Mouse (Mus musculus): ENCODE data around the gene Rere. TPM values are rescaled to one million over a fixed set of nuclear protein-coding genes. Genes with fewer than 3 reads are reported as not detected.

The Rere gene
- polyA plus RNA-seq, 1 experiment from 2014 or later, result 28.4 TPM

DNA sequence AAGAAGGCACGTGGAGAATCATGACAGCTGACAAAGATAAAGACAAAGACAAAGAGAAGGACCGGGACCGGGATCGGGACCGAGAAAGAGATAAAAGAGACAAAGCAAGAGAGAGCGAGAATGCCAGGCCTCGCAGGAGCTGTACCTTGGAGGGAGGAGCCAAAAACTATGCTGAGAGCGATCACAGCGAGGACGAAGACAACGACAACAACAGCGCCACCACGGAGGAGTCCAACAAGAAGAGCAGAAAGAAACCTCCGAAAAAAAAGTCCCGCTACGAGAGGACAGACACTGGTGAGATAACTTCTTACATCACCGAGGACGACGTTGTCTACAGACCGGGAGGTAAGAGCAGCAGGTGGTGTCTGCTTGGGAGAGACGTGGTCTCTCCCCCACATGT is 124.9 kb downstream of the Rere start:
- Histone ChIP-seq H3K36me3 (peaks cover 3% of the 10 kb centered on the region; the same call in 1 of the 2 replicates), H3K4me3 (replicated peaks) (no peak overlapping the region), H3K27ac (peak overlapping the region; percentile 27; the same call in 1 of the 2 replicates), H3K9me3 (no peaks in the 10 kb centered on the region), H3K9ac (no peak overlapping the region), H3K27me3 (replicated peaks) (no peaks in the 10 kb centered on the region), H3K4me1 (replicated peaks) (peaks cover 30% of the 10 kb centered on the region), H3K4me2 (replicated peaks) (no peak overlapping the region)
- no peak for ATAC-seq
- 64% methylated on average over 21 of the region's 21 CpGs for WGBS

DNA sequence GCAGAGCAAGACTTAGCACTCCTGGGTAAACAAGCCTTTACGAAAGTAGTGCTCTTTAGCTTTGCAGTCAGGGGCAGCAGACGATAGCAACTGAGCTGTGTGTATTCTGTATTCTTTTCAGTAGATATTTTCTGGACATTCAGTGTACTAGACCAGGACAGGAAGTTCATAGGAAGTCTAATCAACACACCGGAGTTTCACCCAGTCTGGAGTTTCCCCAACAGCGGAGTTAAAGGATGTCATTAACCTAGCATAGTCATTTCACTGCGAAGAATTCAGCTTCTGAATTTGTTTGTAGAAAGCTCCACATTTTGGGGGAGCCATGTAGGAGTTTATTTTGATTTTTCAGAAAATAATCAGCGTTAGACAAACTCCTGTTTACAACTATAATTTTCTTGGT is 125.4 kb downstream of the Rere start:
- Histone ChIP-seq H3K4me1 (replicated peaks) (peaks cover 30% of the 10 kb centered on the region), H3K27ac (peak overlapping the region; percentile 27; the same call in 1 of the 2 replicates), H3K9me3 (no peaks in the 10 kb centered on the region), H3K9ac (no peak overlapping the region), H3K4me3 (replicated peaks) (no peak overlapping the region), H3K4me2 (replicated peaks) (no peak overlapping the region), H3K27me3 (replicated peaks) (no peaks in the 10 kb centered on the region), H3K36me3 (peaks cover 3% of the 10 kb centered on the region; the same call in 1 of the 2 replicates)
- no peak for ATAC-seq
- WGBS, result 79% methylated on average over 6 of the region's 6 CpGs

DNA sequence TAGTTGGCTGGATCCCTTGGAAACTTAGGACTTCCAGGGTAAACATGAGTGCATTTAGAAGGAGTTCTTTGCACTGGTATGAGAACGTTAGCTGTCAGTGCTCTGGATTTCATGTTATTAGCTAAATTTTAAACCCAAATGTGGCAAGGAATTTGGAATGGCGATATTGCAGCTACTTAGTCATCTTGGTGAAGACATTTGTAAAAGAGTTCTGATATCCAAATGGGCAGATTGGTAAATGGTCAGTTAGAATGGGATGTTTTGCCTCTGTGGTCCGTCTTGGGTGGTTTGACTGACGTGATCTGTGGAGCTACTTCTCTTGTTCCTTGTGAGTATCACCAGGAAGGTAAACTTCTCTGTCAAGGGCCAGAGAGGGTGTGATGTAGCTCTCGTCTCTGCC is 132.8 kb downstream of the Rere start:
- Histone ChIP-seq H3K27ac (no peak overlapping the region), H3K27me3 (replicated peaks) (no peaks in the 10 kb centered on the region), H3K9me3 (no peaks in the 10 kb centered on the region), H3K4me2 (replicated peaks) (no peak overlapping the region), H3K4me1 (replicated peaks) (peaks cover 14% of the 10 kb centered on the region), H3K9ac (no peak overlapping the region), H3K4me3 (replicated peaks) (no peak overlapping the region), H3K36me3 (peaks cover 3% of the 10 kb centered on the region; the same call in 1 of the 2 replicates)
- WGBS, result 53% methylated on average over 5 of the region's 5 CpGs
- no peak for ATAC-seq

- H3K4me3 ChIP-seq (replicated peaks), result no peak overlapping the region
- H3K4me2 ChIP-seq (replicated peaks), result no peak overlapping the region
- H3K27me3 ChIP-seq (replicated peaks), result no peaks in the 10 kb centered on the region
- H3K9me3 ChIP-seq, result no peaks in the 10 kb centered on the region
- no peak overlapping the region for H3K9ac ChIP-seq
- WGBS, result 74% methylated on average over 1 of the region's 1 CpGs
- H3K4me1 ChIP-seq (replicated peaks), result peaks cover 14% of the 10 kb centered on the region
- no peak overlapping the region for H3K27ac ChIP-seq
- peak; percentile 58; the same call in 1 of the 2 replicates for ATAC-seq
- peaks cover 3% of the 10 kb centered on the region; the same call in 1 of the 2 replicates for H3K36me3 ChIP-seq
Measured at GRCm38 (mm10) chr4:150414759-150415158, 133.3 kb downstream of the Rere start.

DNA sequence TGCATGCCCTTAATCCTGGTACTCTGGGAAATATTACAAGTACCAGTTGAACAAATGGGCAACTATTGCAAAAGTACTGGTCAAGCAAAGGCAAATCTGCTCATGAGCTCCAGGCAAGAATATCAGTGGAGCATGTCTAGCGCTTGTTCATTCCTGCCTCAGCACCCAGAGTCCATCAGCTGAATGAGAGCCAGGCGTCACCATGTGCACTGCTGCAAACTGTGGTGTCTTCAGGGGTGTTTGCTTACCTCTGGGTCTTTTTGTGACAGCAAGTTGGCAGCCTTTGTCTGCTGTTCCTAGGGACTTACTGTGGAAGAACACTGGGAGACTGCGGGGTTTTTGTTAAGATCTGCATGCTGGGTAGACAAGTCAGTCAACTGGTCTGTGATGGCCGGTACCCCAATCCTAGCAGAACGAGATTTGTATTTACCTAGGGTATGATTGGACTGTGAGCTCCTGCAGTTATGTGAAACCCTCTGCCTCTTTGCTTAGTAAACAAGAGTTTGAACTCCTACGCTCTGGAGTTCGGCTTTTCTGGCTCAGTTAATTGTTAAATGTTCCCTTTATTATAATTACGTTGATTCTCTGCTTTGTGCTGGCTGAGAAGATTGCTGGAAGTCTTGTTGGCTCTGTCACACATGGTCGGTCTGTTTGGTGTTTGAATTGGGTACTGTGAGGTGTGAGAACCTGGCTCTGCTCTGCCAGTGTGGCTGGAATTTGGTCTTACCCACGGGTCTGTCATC is 134.0 kb downstream of the Rere start:
- H3K9ac ChIP-seq, result no peak overlapping the region
- H3K27me3 ChIP-seq (replicated peaks), result no peaks in the 10 kb centered on the region
- 64% methylated on average over 10 of the region's 10 CpGs for WGBS
- no peak overlapping the region for H3K4me3 ChIP-seq (replicated peaks)
- ATAC-seq, result no peak
- H3K4me1 ChIP-seq (replicated peaks), result peaks cover 14% of the 10 kb centered on the region
- H3K27ac ChIP-seq, result 0 out of 2 replicates have a peak overlapping the region, but pooled peaks have one; percentile 17
- H3K9me3 ChIP-seq, result no peaks in the 10 kb centered on the region
- peaks cover 3% of the 10 kb centered on the region; the same call in 1 of the 2 replicates for H3K36me3 ChIP-seq
- H3K4me2 ChIP-seq (replicated peaks), result no peak overlapping the region

- Histone ChIP-seq H3K27me3 (replicated peaks) (no peaks in the 10 kb centered on the region), H3K36me3 (peaks cover 3% of the 10 kb centered on the region; the same call in 1 of the 2 replicates), H3K4me3 (replicated peaks) (no peak overlapping the region), H3K4me2 (replicated peaks) (no peak overlapping the region), H3K9ac (no peak overlapping the region), H3K27ac (no peak overlapping the region), H3K9me3 (no peaks in the 10 kb centered on the region), H3K4me1 (replicated peaks) (peaks cover 4% of the 10 kb centered on the region; the same call in 1 of the 2 replicates)
- 85% methylated on average over 10 of the region's 10 CpGs for WGBS
- ATAC-seq, result no peak
Measured at GRCm38 (mm10) chr4:150420576-150421263, 139.3 kb downstream of the Rere start.

GRCm38 (mm10) chr4:150426098-150426879 is 144.8 kb downstream of the Rere start:
- no peaks in the 10 kb centered on the region for H3K36me3 ChIP-seq
- H3K9ac ChIP-seq, result no peak overlapping the region
- H3K4me3 ChIP-seq (replicated peaks), result no peak overlapping the region
- H3K27ac ChIP-seq, result no peak overlapping the region
- H3K27me3 ChIP-seq (replicated peaks), result no peaks in the 10 kb centered on the region
- H3K4me2 ChIP-seq (replicated peaks), result no peak overlapping the region
- peaks cover 6% of the 10 kb centered on the region for H3K4me1 ChIP-seq (replicated peaks)
- no peak for ATAC-seq
- no peaks in the 10 kb centered on the region for H3K9me3 ChIP-seq
- 60% methylated on average over 8 of the region's 8 CpGs for WGBS

- Histone ChIP-seq H3K27me3 (replicated peaks) (no peaks in the 10 kb centered on the region), H3K36me3 (no peaks in the 10 kb centered on the region), H3K27ac (no peak overlapping the region), H3K4me1 (replicated peaks) (peaks cover 6% of the 10 kb centered on the region), H3K9me3 (no peaks in the 10 kb centered on the region), H3K9ac (no peak overlapping the region), H3K4me2 (replicated peaks) (no peak overlapping the region), H3K4me3 (replicated peaks) (no peak overlapping the region)
- ATAC-seq, result no peak
- WGBS, result 37% methylated on average over 5 of the region's 5 CpGs
Measured at GRCm38 (mm10) chr4:150426880-150427476, 145.5 kb downstream of the Rere start.

- 76% methylated on average over 4 of the region's 4 CpGs for WGBS
- Histone ChIP-seq H3K27ac (no peak overlapping the region), H3K36me3 (0 out of 2 replicates have a peak, but pooled peaks cover 2% of the 10 kb centered on the region)
Measured at GRCm38 (mm10) chr4:150428762-150429161, 147.3 kb downstream of the Rere start.

DNA sequence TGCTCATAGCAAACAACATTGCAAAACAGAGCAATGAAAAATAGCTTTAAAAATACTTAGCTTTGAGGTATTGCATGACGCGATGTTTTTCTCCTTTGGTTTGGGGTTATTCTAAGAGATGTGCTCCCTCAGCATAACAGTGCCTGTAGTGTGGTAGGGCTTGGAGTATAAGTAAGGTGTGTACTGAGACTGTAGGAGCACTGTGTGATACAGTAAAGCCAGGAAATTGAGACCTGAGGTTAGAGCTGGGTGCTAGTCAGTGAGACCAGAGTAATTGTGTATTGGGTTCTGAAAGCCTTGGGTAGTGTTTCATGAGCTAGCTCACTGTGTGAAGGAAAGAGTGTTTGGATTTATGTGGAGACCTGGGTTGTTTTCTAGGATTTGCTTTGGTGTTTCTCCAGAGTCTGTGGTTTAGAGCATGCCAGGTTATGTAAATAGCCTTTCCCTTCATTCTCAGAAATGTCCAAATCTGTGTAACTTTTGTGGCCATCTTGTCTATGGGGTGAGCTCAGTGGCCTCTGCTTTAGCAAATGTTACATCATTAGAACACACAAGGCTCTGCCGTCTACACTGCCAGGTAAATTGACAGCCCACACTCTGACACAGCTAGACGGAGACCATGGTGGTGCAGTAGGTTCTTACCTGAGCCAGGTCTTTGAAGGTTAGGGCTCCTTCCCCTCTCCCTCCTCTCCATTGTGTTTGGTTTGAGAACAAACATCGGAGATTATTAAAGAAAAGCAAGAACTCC is 152.6 kb downstream of the Rere start:
- 0 out of 2 replicates have a peak, but pooled peaks cover 2% of the 10 kb centered on the region for H3K36me3 ChIP-seq
- no peak overlapping the region for H3K4me2 ChIP-seq (replicated peaks)
- H3K9ac ChIP-seq, result no peak overlapping the region
- no peaks in the 10 kb centered on the region for H3K9me3 ChIP-seq
- no peaks in the 10 kb centered on the region for H3K4me1 ChIP-seq (replicated peaks)
- no peak overlapping the region for H3K4me3 ChIP-seq (replicated peaks)
- no peaks in the 10 kb centered on the region for H3K27me3 ChIP-seq (replicated peaks)
- 80% methylated on average over 5 of the region's 5 CpGs for WGBS
- no peak for ATAC-seq
- H3K27ac ChIP-seq, result no peak overlapping the region

More at GRCm38 (mm10) chr4:150428762-150429161, 147.3 kb downstream of the Rere start:
- H3K4me3 ChIP-seq (replicated peaks), result no peak overlapping the region
- no peak overlapping the region for H3K9ac ChIP-seq
- H3K27me3 ChIP-seq (replicated peaks), result no peaks in the 10 kb centered on the region
- no peak overlapping the region for H3K4me2 ChIP-seq (replicated peaks)
- peaks cover 6% of the 10 kb centered on the region for H3K4me1 ChIP-seq (replicated peaks)
- ATAC-seq, result no peak
- no peaks in the 10 kb centered on the region for H3K9me3 ChIP-seq

- Histone ChIP-seq H3K36me3 (0 out of 2 replicates have a peak, but pooled peaks cover 2% of the 10 kb centered on the region), H3K9me3 (no peaks in the 10 kb centered on the region), H3K27me3 (replicated peaks) (no peaks in the 10 kb centered on the region), H3K4me2 (replicated peaks) (no peak overlapping the region), H3K4me1 (replicated peaks) (no peaks in the 10 kb centered on the region), H3K27ac (no peak overlapping the region), H3K9ac (no peak overlapping the region), H3K4me3 (replicated peaks) (no peak overlapping the region)
- ATAC-seq, result no peak
- WGBS, result 85% methylated on average over 5 of the region's 5 CpGs
Measured at GRCm38 (mm10) chr4:150435590-150435989, 154.1 kb downstream of the Rere start.

Data from intestine, embryonic 15.5 days (tissue).